Mouse (Mus musculus): ENCODE results near the gene Lhx4. TPM values are rescaled to one million over a fixed set of nuclear protein-coding genes. Genes with fewer than 3 reads are reported as not detected.

Lhx4 gene
- total RNA-seq, 4 experiments from 2014 or later: not detected

DNA sequence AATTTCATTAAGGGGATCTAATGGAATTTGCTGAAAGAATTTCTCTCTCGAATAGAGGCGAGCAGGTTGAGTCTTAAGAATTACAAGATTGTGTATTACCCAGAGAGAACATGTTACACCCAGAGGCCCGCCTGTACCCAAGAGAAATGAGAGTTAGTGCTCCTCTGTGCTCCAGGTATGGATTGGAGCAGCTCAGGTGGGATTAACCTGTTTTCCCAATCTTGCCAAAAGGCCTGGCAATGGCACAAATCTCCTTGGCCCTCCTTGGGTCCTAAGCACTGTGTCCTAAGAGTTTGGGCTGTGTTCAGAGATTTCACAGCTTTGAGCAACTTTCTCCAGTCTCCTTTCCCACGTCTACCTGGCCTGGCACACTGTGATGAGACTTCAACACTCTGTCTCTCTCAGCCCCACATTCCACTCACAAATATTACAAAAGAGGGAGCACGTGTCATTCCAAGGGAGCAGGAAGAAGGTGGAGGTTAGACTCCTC is 48.2 kb downstream of the Lhx4 start:
- no peak for DNase-seq (ENCODE audit: low spot score)

DNA sequence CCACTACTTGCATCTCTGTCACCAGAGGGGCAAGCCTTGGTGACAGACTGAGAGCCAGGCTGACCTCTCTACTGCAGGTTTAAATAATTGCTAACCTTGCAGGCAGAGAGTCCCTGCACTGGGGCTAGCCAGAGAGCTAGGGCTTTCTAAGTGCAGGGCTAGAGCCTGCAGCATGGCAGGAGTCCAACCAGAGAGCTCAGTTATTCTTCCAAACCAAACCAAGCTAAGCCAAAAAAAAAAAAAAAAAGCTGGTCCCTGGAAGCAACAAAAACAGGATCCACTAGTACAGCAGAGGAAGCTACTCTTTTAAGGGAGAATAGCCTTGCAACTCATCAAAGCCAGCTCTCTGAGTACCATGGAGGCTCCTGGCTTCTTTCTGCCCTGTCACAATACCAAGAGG is 50.6 kb downstream of the Lhx4 start:
- no peak for DNase-seq (ENCODE audit: low spot score)

DNA sequence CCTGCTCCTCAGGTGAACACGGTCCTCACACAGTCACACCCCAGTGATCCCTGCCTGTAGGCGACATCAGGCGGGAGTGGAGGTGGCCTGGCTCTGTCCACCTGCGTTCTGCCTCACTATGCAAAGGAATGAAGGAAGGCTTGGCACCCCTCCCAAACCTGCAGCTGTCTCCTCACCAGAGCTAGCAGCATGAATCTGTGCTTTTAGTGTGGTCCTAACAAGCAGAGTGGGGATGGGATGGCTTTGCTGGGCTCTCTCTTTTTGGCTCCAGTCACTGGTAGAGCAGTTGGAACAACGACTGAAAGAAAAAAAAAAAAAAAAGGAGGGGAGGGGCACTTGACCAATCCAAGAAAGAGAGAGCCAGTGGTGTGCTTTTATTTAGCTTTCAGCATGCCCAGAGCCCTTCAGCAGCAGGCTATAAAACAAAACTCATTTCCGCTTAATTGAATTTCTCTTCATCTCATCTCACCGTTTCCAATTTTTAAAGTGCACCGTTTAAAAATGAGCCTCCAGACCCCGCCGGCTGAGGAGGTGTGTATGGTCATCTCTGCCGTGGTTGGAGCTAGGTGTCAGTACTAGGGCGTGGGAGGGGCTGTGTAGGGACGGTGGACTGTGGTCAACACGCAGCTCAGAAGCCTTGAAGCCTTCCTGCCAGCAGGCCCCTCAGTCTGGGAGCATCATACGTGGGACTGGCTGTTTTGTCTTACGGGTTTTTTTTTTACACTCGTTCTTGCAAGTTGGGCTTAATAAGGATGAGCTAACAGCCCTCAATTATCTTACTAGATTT is 52.9 kb downstream of the Lhx4 start:
- DNase-seq (ENCODE audit: low spot score): no peak

DNA sequence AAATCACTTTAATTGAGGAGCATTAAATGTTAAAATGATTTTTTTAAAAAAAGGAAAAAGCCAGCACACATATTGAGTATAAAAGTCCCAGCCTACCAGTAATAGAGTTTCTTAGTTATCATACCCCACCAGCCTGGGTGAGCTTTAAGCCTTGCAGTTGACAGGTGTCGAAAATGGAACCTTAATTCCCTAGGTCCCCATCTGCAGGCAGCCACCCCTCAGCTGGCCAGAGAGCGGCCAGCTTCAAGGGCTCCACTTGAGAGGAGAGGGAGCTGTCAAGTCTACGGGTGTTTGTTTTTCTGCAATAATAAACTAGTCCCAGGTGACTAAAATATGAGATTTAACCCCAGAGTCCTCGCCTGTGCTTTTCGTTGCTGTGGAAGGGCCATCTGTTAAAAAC is 58.0 kb downstream of the Lhx4 start:
- DNase-seq (ENCODE audit: low spot score): no peak

DNA sequence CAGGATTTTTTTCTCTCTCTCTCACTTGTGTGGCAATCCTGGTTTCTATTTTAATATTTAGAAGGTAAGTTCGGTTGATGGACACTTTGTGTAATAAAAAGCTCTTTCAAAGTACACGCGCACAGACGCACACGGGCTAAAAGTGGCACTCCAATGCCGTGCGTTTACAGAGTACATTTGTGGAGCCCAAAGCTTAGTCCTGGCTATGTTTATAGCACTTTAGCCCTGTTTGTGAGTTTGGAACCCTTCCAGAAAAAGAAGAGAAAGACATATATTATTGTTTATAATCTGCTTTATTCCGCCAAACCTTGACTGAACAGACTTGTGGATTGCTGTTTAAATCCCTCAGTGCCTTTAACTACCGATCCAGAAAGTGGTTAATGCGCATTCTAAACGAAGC is 58.5 kb downstream of the Lhx4 start:
- DNase-seq (ENCODE audit: low spot score): no peak

DNA sequence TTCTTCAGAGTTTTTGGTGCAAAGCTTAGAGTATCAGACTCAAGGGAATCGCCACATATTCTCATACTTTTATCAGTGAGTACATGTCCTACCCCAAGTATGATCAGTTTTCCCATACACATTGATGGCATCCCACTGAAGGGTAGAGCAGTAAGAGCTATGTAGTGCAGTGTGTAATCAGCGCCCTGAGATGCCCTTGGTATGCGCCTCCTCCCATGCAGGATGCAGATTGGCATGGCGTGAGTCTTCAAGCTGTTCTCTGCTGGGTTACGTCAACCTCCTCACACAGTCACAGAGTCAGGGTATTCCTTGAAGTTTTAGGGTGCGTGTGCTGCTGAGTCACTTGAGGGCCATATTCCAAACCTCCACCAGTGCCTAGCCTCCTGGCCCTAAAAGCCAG is 59.3 kb downstream of the Lhx4 start:
- DNase-seq (ENCODE audit: low spot score): no peak

DNA sequence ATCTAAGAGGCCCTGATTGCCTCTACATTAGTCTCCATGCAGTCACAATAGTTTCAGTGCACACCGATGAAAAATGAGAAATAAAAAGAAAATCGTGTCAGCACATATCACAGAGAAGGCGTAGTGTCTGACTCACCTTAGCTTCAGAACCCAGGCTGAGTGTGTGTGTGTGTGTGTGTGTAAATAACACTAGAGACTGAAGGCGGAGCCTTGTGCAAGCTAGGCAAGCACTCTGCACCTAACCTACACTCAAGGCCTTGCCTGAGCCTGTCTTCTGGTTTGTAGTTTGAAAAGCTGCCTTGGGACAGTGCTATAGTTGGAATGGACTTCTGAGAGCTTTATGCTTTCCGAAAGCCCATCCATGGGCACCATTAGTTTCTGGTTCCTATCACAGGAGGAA is 61.9 kb downstream of the Lhx4 start:
- no peak for DNase-seq (ENCODE audit: low spot score)

DNA sequence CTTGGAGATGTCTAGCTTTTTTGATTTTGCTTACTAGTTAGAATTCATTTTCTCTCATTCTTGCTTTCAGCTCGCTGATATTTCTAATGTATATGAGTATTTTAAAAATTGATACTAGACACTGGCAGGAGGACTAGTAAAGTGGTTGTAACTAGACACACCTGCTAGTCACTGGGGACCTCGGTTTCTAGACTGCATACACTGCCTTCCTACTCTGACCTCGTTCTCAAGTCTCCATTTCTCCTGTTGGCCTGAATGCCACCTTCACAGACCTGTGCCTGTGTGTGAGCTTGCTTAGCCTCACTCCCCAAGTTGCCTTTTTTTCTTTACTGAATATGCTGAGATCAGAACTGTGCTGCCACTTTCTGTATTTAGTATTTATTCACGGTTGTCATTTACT is 62.3 kb downstream of the Lhx4 start:
- no peak for DNase-seq (ENCODE audit: low spot score)

DNA sequence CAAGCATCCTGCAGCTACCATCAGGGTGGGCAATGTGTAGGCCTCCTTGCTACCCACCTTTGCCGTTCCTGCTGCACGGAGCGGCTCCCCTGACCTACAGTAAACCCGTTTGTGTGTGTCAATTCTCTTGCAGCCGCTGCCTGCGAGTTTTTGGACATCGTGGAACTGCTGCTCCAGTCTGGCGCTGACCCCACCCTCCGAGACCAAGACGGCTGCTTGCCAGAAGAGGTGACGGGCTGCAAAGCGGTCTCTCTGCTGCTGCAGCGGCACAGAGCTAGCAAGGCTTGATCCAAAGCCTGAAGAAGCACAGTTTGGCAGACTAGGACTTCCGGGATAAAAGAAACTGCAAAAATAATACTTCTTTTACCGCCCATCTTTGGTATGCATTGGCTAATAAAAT is 64.7 kb downstream of the Lhx4 start:
- no peak for DNase-seq (ENCODE audit: low spot score)

DNA sequence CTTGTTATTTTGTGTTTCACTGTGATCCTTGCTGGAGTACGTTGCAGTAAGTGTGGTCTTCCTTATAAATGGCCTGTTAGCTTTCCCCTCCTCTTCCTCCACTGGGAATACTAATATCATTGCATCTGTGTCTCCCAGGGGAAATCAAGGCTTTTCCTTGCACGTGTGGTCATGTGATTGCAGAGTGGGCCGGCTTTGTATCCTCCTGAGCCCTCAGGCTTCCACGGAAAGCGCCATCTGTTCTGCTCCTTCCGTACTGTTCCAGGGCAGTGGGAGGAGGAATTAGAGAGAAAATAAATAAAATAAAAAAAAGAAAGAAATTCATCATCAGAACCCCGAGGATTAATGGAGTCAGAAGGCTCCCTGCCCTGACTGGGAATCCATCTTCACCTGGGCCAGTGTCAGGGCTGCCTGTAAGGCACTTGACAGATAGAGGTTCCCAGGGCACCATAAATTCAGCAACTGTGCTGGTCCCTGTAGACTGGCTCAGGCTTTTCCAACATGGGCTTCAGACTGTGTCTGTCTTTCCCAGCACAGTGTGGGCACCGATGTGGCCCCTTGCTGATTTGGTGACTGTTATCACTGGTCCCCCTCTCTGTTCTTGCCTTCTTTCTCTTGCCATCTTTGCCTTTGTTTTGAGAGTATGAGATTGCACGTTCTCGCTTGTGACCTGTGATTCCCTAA is 70.2 kb downstream of the Lhx4 start:
- no peak for DNase-seq (ENCODE audit: low spot score)

DNA sequence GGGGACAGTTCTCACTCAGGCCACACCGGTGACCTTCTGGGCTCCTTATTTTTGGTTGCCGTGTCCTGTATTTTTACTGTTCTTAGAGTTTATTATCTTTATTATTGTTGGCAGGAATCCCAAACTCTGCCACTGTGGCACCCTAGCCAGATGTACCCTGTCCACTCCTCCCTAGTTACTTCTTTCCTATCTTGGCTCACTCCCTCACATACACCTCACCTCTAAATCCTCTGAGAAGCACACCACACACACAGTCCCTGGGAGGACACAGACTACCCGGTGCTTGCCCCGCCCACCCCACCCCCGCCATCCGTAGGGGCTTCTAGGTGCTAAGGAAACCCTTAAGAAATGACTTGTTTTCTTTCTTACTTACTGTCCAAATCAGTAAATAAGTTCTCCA is 75.9 kb downstream of the Lhx4 start:
- no peak for DNase-seq (ENCODE audit: low spot score)

DNA sequence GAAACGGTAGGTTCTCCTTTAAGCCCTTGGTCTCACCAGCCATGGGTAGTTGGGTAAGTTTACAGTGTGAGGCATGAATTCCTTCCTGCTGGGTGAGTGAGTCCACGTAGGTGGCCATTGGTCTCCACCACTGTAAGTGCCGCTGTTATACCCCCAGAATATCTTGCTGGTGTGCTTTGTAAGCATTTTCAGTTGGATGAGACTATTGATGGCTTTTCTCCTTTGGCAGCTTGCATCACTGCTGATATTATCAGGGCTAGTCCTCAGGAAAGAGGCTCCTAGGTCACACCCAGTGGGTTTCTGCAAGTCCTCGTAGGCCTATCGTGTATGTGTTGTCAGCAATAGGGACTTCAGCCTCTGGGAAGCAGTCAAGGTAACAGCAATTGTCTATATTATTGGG is 87.5 kb downstream of the Lhx4 start:
- DNase-seq (ENCODE audit: low spot score): no peak

DNA sequence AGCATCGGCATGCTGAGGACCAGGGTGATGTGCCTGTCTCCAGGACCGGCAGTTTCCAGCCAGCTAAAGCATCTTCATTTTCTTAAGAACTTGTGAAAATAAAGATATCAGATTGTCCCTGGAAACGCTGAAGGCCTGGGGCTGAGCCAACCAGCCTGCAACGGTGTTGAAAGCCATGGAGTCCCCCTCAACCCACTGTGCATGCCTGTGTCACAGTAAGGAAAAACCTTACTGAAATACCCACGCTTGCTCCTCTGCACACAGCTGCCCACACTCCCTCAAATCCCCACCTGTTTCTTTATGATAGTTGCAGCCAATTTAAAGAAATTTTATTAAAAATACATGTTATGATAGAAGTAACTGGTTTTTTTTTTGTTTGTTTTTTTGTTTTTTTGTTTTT is 95.2 kb downstream of the Lhx4 start:
- DNase-seq (ENCODE audit: low spot score): no peak

DNA sequence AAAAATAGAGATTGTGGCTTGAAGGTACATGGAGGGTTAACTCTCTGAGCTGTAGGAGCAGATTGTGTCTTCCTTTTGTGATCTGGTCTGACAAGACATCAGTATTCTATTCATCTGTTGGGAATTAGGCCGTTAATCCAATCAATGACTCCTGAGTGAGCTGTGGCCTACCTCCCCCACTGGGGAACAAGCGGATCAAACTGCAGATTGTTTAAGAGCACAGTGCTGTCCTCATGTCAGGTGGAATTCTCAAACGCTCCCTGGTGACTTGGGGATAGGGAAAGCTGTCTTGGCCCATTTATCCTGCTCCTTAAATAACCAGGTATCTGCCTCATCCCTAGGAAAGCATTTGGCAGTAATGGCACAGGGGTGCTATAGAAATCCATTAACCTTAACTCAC is 96.5 kb downstream of the Lhx4 start:
- no peak for DNase-seq (ENCODE audit: low spot score)

DNA sequence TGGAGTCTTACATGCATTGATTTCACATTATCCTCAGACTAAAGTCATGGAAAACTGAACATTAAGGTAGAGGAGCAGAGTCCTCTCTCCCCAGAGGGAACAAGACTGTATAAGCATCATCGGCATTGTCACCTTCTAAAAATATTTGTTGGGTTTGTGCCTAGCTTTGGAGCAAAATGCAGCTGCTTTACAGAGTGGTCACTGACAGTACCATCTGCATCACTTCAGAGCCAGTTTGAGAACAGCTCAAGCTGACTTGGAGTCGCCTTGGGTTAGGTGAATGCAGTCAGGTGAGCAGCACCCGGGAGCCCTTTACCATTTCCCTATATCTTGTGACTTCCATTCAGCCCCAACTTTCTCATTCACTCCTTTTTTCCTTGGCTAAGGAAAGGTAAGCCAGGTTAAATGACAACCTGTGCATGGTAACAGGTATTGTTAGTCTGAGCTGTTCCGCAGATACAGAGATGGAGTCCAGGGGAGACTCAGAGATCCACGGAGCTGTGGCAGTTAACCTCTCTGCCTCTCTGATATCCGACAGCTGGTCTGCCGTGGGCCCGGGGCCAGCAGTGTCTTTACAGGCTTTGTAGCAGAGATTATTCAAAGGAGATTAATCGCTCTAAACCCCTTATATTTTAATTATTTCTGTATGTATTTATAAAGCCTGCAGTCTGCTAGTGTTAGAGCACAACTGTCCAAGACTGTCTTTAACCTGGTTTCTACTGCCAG is 101.2 kb downstream of the Lhx4 start:
- DNase-seq (ENCODE audit: low spot score): no peak

Other genes starting within 250 kb of the Lhx4 start
- gene Acbd6, start 193.6 kb downstream of the Lhx4 start, total RNA-seq (2022): 10 to 100 TPM; 47.2 to 61.5 (median 56.7) TPM
- gene Qsox1, start 61.2 kb upstream of the Lhx4 start, total RNA-seq (2022): 10 to 100 TPM; 31.0 to 36.3 (median 34.5) TPM
- 10 to 100 TPM; 36.6 to 44.2 (median 39.7) TPM for gene Cep350, start 221.6 kb upstream of the Lhx4 start, total RNA-seq (2022)